Mouse (Mus musculus) kidney, embryonic 15.5 days (tissue): ENCODE measurements around the gene F2r. TPM values are rescaled to one million over a fixed set of nuclear protein-coding genes. Genes with fewer than 3 reads are reported as not detected.

Source experiments
- ATAC-seq: fragments of 200-750 bp; cut with Nextera tagmentation; replicated peaks from 2 replicates; pipeline ENCODE4 v1.8.0; 2017; ENCODE audit warnings: moderate TSS enrichment; ENCODE audit not compliant: low FRiP score
- H3K27ac ChIP-seq: fragments of 300-500 bp; sonication (generic); 2 replicates; pipeline ENCODE4 v1.5.1; 2015; ENCODE audit warnings: mild to moderate bottlenecking, inconsistent platforms
- H3K27me3 ChIP-seq: fragments of 300-500 bp; sonication (generic); 2 replicates; pipeline ENCODE4 v1.6.1; 2015; ENCODE audit warnings: inconsistent platforms
- H3K36me3 ChIP-seq: fragments of 300-500 bp; sonication (generic); 2 replicates; pipeline ENCODE4 v1.6.1; 2015; ENCODE audit warnings: inconsistent platforms
- H3K4me1 ChIP-seq: fragments of 300-500 bp; sonication (generic); 2 replicates; pipeline ENCODE4 v1.6.1; 2015; ENCODE audit warnings: inconsistent platforms
- H3K4me2 ChIP-seq: fragments of 300-500 bp; sonication (generic); 2 replicates; pipeline ENCODE4 v1.6.1; 2015; ENCODE audit warnings: moderate library complexity, mild to moderate bottlenecking, inconsistent platforms
- H3K4me3 ChIP-seq: fragments of 300-500 bp; sonication (generic); replicated peaks from 2 replicates; pipeline ENCODE4 v1.5.1; 2015; ENCODE audit warnings: mild to moderate bottlenecking, inconsistent platforms
- H3K9ac ChIP-seq: fragments of 300-500 bp; sonication (generic); 2 replicates; pipeline ENCODE4 v1.6.1; 2015; ENCODE audit warnings: mild to moderate bottlenecking, inconsistent platforms
- H3K9me3 ChIP-seq: fragments of 300-500 bp; sonication (generic); replicated peaks from 2 replicates; pipeline ENCODE4 v1.6.1; 2016; ENCODE audit warnings: inconsistent platforms
- WGBS: fragments of 180-500 bp; shearing (Covaris S2); methylation state at CpG from one replicate; pipeline ENCODE4 v1.1.7; 2015; ENCODE audit warnings: mixed read lengths; 5-methylcytosine and 5-hydroxymethylcytosine counted together
- polyA plus RNA-seq: library from polyadenylated mRNA; unstranded; fragments of >200 nt; fragmentation: Nextera tagmentation; extraction: Ambion mirVana; gene quantifications from 2 replicates; pipeline ENCODE4 v1.2.1, GENCODE M21; 2015

The F2r gene
- polyA plus RNA-seq, 1 experiment from 2014 or later, result 126 TPM

DNA sequence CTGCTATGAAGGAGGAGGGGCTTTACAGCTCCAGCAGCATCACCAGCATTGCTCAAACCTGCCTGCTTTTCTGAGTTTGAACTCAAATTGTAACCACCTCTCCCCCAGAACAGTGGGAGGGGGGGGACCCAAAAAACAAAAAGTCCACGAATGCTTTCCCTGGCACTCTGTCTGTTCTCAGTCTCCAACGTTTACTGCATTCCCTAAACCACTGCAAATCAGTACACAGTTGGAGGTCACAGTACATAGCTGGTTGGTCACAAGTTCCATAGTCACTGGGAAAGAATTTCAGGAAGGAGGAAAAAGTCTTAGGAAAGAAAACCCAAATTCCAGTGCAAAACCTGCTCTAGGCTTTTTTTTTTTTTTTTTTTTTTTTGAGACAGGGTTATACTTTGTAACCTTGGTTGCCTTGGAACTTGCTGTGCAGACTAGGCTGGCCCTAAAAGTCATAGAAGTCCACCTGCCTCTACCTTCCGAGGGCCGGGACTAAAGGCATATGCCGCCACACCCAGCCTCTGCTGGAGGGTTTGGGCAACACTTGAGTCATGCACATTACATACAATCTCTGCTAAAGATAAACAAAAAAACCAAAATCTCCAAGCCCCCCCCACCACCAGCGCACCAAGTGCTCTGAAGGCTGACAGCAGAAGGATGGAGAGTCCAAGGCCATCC lies 9.7 kb downstream of the F2r start:
- H3K9ac ChIP-seq, result no peak overlapping the region
- H3K9me3 ChIP-seq, result 0 out of 2 replicates have a peak, but pooled peaks cover 4% of the 10 kb centered on the region
- 80% methylated on average over 6 of the region's 6 CpGs for WGBS
- H3K4me1 ChIP-seq, result peaks cover 13% of the 10 kb centered on the region
- H3K27ac ChIP-seq, result no peak overlapping the region
- H3K27me3 ChIP-seq, result no peaks in the 10 kb centered on the region
- H3K36me3 ChIP-seq, result peaks cover 60% of the 10 kb centered on the region
- ATAC-seq, result no peak
- no peak overlapping the region for H3K4me3 ChIP-seq
- no peak overlapping the region for H3K4me2 ChIP-seq

DNA sequence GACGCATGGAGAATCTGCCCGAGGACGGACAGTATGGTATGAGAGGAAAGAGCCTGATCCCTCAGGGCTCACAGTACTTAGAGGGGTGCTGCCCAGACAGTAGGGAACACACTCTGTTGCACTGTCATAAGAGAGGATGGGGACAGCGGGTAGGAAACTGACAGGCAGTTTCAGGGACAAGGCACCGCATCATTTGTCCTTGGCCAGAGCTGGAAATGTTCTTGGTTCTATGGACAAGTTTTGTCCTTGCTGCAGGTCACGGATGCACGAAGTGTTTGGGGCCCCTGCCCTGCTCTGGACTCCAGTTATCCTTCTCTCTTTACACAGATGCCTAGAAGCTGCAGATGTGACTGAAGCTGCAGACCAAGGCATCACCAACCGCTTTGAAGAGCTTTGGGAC lies 11.3 kb downstream of the F2r start:
- H3K36me3 ChIP-seq, result peaks cover 70% of the 10 kb centered on the region
- WGBS, result 91% methylated on average over 8 of the region's 8 CpGs
- no peak overlapping the region for H3K4me3 ChIP-seq
- peaks cover 10% of the 10 kb centered on the region for H3K4me1 ChIP-seq
- H3K27ac ChIP-seq, result no peak overlapping the region
- H3K9ac ChIP-seq, result no peak overlapping the region
- no peak overlapping the region for H3K4me2 ChIP-seq
- ATAC-seq, result no peak
- no peaks in the 10 kb centered on the region for H3K27me3 ChIP-seq
- H3K9me3 ChIP-seq, result 0 out of 2 replicates have a peak, but pooled peaks cover 4% of the 10 kb centered on the region

DNA sequence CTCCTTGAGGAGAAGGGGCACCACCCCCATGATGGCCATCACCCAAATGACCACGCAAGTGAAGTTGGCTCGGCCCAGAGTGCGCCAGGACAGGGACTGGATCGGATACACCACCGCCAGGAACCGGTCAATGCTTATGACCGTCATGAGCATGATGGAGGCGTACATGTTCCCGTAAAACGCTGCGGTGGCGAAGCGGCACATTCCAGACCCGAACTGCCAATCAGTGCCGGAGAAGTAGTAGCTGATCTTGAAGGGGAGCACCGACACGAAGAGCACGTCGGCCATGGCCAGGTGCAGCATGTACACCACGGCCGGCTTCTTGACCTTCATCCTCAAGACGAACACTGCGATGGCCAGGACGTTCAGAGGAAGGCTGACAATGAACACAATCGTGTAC lies 14.0 kb downstream of the F2r start:
- ATAC-seq, result no peak
- Histone ChIP-seq H3K9ac (no peak overlapping the region), H3K9me3 (0 out of 2 replicates have a peak, but pooled peaks cover 4% of the 10 kb centered on the region), H3K27ac (no peak overlapping the region), H3K4me1 (no peaks in the 10 kb centered on the region), H3K27me3 (no peaks in the 10 kb centered on the region), H3K36me3 (peaks cover 64% of the 10 kb centered on the region), H3K4me2 (no peak overlapping the region), H3K4me3 (no peak overlapping the region)
- 96% methylated on average over 25 of the region's 25 CpGs for WGBS

DNA sequence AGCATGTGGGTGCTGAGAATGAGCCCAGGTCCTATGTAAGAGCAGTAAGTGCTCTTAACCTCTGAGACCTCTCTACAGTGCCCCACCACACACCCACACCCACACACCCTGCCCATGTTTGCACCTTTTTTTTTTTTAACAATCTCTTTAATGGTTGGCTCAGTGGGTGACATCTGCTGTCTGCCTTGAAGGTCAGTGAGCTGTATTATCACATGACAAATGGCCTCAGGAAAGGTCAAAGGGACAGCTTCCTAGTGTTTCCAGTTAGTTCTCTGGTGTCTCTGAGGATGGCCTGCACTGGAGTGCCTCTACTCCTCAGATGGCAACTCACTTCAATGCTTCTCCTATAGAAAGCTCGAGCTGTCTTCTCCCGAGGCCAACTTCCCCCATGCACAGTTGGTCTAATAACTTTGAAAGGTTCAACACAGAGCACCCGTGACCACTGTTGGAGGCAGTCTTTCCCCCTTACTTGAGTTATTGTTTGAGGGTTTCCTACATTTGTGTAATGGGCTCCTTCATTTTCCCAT lies 18.4 kb downstream of the F2r start:
- H3K4me2 ChIP-seq, result no peak overlapping the region
- no peak overlapping the region for H3K27ac ChIP-seq
- no peaks in the 10 kb centered on the region for H3K27me3 ChIP-seq
- H3K4me1 ChIP-seq, result no peaks in the 10 kb centered on the region
- peaks cover 40% of the 10 kb centered on the region for H3K36me3 ChIP-seq
- no peak for ATAC-seq
- H3K9ac ChIP-seq, result no peak overlapping the region
- no peak overlapping the region for H3K4me3 ChIP-seq
- H3K9me3 ChIP-seq, result no peaks in the 10 kb centered on the region
- 64% methylated on average over 3 of the region's 3 CpGs for WGBS

DNA sequence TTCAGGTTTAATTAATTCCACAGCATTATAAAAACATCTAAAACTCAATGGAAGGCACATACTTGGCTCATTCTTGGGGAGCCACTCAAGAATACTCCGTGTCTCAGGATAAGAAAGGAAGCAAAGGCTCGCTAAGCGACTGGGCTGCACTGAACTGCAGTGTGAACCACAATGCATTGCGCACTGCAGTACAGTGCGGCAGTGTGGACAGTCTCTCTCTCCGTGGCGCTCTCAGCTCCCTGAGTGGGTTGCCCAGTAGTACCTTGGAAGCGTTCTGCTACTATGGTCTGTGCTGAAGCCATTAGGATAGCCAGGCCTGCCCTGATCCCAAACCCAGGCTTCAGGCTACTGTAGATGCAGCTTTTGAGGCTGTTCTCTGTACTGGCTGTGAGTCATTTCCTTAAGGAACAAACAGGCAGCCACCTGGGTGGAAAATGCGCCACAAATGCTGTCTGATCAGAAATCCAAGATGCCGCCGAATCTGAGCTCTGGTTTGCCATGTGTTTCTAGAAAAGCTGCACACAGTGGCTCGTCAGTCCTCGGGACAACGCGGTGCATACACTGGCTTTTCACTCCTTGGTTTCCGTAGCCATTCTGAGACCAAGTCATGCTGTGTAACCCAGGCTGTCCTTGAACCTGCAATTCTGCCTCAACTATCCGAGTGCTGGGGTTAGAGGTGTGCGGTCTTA lies 19.9 kb downstream of the F2r start:
- no peaks in the 10 kb centered on the region for H3K4me1 ChIP-seq
- peaks cover 25% of the 10 kb centered on the region for H3K36me3 ChIP-seq
- ATAC-seq, result no peak
- no peaks in the 10 kb centered on the region for H3K27me3 ChIP-seq
- H3K9me3 ChIP-seq, result no peaks in the 10 kb centered on the region
- H3K4me2 ChIP-seq, result no peak overlapping the region
- H3K9ac ChIP-seq, result no peak overlapping the region
- WGBS, result 89% methylated on average over 18 of the region's 18 CpGs
- H3K27ac ChIP-seq, result no peak overlapping the region
- H3K4me3 ChIP-seq, result no peak overlapping the region

DNA sequence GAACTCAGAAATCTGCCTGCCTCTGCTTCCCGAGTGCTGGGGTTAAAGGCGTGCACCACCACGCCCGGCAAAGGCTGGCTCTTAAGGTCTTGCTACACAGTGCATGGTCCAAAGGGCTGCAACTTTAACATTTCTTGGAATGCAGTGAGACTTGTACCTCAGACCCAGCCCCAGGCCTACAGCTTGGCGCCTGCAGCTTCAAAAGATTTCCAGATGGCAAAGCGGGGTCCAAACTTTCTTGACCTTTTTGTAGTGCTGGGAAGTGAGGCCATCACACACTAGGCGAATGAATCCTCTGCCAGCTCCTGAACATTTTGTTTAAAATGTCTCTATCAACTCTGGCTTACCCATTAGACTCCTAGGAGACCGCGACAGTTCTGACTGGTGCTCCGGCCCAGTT lies 20.7 kb downstream of the F2r start:
- Histone ChIP-seq H3K4me2 (no peak overlapping the region), H3K4me1 (no peaks in the 10 kb centered on the region), H3K27ac (no peak overlapping the region), H3K4me3 (no peak overlapping the region), H3K9ac (no peak overlapping the region), H3K36me3 (peaks cover 17% of the 10 kb centered on the region), H3K27me3 (no peaks in the 10 kb centered on the region), H3K9me3 (no peaks in the 10 kb centered on the region)
- 90% methylated on average over 10 of the region's 10 CpGs for WGBS
- no peak for ATAC-seq

DNA sequence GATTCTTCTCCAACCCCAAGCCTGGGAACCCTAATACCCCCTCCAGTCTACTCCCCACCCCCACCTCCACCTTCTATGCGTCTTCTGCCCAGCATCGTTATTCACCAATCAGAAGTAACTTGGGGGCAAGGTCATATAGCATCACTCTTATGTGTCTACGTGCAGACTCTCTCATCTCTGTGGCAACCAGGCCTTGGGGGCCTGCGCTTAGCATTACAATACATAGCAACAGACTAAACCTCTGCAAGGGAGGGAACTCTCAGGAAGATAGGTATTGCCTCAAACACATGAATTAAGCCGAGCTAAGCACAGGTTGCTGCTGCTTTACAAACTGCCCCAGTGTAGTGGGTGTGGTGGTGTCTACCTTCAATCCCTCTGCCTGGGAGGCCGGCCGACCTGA lies 21.6 kb downstream of the F2r start:
- ATAC-seq, result no peak
- no peaks in the 10 kb centered on the region for H3K4me1 ChIP-seq
- 87% methylated on average over 7 of the region's 7 CpGs for WGBS

DNA sequence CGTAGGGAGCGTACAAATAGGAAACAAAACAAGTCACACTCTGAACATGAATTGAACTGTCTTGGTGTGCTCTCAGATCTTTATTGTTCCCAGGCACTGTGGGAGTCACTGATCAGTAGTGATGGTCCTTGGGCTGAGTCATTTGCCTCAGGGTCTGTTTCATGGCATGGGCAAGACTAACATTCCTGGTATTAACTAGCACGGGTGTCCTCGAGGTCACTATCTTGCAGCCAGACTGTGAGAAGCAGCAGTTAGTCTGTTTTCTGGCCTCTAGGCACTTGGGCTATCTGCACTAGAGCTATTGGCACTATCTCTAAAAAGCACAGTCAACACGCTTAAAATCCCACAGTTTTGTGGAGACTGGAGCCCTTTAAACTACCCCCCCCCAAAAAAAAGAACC lies 22.4 kb downstream of the F2r start:
- H3K27ac ChIP-seq, result no peak overlapping the region
- no peaks in the 10 kb centered on the region for H3K9me3 ChIP-seq
- H3K36me3 ChIP-seq, result peaks cover 4% of the 10 kb centered on the region; the same call in 1 of the 2 replicates
- H3K4me1 ChIP-seq, result no peaks in the 10 kb centered on the region
- H3K9ac ChIP-seq, result no peak overlapping the region
- no peaks in the 10 kb centered on the region for H3K27me3 ChIP-seq
- H3K4me3 ChIP-seq, result no peak overlapping the region
- 73% methylated on average over 5 of the region's 5 CpGs for WGBS
- H3K4me2 ChIP-seq, result no peak overlapping the region
- no peak for ATAC-seq

More for the DNA sequence above, 21.6 kb downstream of the F2r start:
- H3K27ac ChIP-seq, result no peak overlapping the region
- no peaks in the 10 kb centered on the region for H3K27me3 ChIP-seq
- H3K9ac ChIP-seq, result no peak overlapping the region
- H3K4me2 ChIP-seq, result no peak overlapping the region
- H3K4me3 ChIP-seq, result no peak overlapping the region
- H3K36me3 ChIP-seq, result peaks cover 11% of the 10 kb centered on the region
- H3K9me3 ChIP-seq, result no peaks in the 10 kb centered on the region

DNA sequence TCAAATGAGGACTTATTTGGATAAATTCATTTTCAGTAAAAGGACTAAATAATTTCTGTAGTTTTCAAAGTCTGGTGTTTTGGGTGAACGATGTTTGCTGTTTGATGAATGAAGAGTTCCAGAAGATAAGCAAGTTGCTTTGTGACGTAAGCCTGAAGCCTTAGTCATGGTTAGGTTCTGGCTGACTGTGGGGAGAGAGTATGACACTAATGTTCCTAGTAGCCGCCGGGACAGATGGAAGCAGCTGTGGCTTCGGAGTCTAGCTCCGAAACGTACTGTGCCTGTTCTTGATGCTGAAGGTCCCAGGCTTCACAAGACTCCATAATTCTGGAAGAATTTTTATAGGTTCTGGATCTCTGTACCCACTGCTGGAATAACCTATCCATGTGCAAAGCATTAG lies 22.9 kb downstream of the F2r start:
- H3K36me3 ChIP-seq, result no peaks in the 10 kb centered on the region
- no peak overlapping the region for H3K4me2 ChIP-seq
- H3K9me3 ChIP-seq, result no peaks in the 10 kb centered on the region
- H3K27ac ChIP-seq, result no peak overlapping the region
- no peak overlapping the region for H3K9ac ChIP-seq
- no peaks in the 10 kb centered on the region for H3K4me1 ChIP-seq
- 84% methylated on average over 7 of the region's 7 CpGs for WGBS
- H3K4me3 ChIP-seq, result no peak overlapping the region
- H3K27me3 ChIP-seq, result no peaks in the 10 kb centered on the region
- ATAC-seq, result no peak

DNA sequence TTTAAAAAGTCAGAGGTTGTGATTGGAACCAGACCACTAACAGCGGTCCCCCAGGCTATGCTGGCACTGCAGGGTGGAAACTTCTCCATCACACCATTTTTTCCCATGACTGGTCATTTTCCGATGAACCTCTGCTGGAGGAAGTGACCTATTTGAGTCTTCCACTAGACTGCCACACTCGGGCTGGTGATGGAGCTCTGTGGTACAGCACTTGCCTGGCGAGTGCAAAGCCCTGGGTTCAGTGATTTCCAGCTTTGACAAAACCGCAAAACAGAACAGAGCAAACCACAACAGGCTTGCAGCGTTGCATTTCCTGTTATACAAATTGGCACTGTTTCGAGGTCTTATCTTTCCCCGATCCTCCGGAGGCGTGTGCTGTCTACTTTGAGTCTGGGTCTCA lies 25.4 kb downstream of the F2r start:
- no peak overlapping the region for H3K27ac ChIP-seq
- no peaks in the 10 kb centered on the region for H3K9me3 ChIP-seq
- WGBS, result 70% methylated on average over 10 of the region's 10 CpGs
- H3K4me3 ChIP-seq, result no peak overlapping the region
- H3K4me1 ChIP-seq, result no peaks in the 10 kb centered on the region
- no peak overlapping the region for H3K9ac ChIP-seq
- no peaks in the 10 kb centered on the region for H3K27me3 ChIP-seq
- no peak overlapping the region for H3K4me2 ChIP-seq
- H3K36me3 ChIP-seq, result no peaks in the 10 kb centered on the region
- no peak for ATAC-seq

DNA sequence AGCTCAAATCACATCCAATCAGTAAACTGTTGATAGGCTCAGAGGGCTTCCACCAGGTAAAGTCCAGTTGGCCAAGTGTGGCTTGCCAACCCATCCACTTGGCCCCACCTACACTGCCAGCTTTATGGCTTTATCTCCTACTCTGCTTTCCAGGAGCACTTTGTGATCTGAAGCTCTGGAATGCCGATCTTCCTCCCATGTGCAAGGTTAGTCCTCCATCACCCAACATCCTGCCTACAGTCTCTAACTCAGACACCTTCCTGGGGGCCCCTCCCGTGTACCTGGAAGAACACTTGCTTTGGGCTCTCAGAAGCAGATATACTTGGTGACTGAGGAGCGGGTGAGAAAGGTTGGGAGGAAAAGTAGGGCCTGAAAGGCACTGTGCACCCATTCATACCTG lies 26.7 kb downstream of the F2r start:
- 78% methylated on average over 3 of the region's 3 CpGs for WGBS
- Histone ChIP-seq H3K27me3 (no peaks in the 10 kb centered on the region), H3K4me2 (no peak overlapping the region), H3K4me1 (no peaks in the 10 kb centered on the region), H3K36me3 (no peaks in the 10 kb centered on the region), H3K9me3 (no peaks in the 10 kb centered on the region), H3K27ac (no peak overlapping the region), H3K9ac (no peak overlapping the region), H3K4me3 (no peak overlapping the region)
- ATAC-seq, result no peak

DNA sequence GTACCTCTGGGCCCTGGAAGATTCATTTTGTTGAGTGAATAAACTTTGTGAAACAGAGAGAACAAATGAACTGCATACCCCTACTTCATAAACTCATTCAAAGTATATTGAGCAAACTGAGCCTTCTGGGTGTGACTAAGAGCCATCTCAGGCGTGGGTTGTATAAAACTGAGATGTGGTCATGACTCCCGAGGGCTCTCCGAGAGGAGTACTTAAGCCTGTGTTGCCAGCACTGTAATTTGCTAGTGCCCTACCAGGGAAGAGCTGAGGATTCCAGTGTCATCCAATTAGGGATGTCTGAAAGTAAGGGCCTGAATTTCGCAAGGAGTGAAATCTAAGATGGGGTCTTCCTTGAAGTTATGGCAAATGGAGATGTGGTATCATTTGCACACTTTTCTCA lies 30.7 kb downstream of the F2r start:
- H3K27me3 ChIP-seq, result no peaks in the 10 kb centered on the region
- no peaks in the 10 kb centered on the region for H3K9me3 ChIP-seq
- H3K36me3 ChIP-seq, result no peaks in the 10 kb centered on the region
- H3K4me1 ChIP-seq, result no peaks in the 10 kb centered on the region
- no peak overlapping the region for H3K27ac ChIP-seq
- no peak overlapping the region for H3K4me3 ChIP-seq
- H3K4me2 ChIP-seq, result no peak overlapping the region
- no peak overlapping the region for H3K9ac ChIP-seq
- 86% methylated on average over 4 of the region's 4 CpGs for WGBS
- no peak for ATAC-seq
